Mouse (Mus musculus) MEL (cell line): ENCODE results near the gene Uaca.

Experiments
- CTCF ChIP-seq, 3 experiments: IDR thresholded peaks in 2 of 3; conservative IDR thresholded peaks in 1 of 3; 2 replicates each; pipeline ENCODE4 v1.5.1; 2011 to 2012; ENCODE audit warnings: low read length in 3 of 3, low read depth in 2 of 3, mild to moderate bottlenecking in 2 of 3, improper control_type of control experiment in 1 of 3, inconsistent platforms in 1 of 3, mixed read lengths in 1 of 3, moderate library complexity in 1 of 3; ENCODE audit not compliant: control insufficient read depth in 1 of 3, insufficient read depth in 1 of 3, poor library complexity in 1 of 3, severe bottlenecking in 1 of 3
- E2F4 ChIP-seq: IDR thresholded peaks from 2 replicates; pipeline ENCODE4 v1.6.1; 2011; ENCODE audit warnings: low read depth, low read length, improper control_type of control experiment, borderline replicate concordance
- EP300 ChIP-seq, 2 experiments: IDR thresholded peaks; 2 replicates each; pipeline ENCODE4 v1.6.1; 2011; ENCODE audit warnings: improper control_type of control experiment in 2 of 2, low read length in 2 of 2, low read depth in 1 of 2, mild to moderate bottlenecking in 1 of 2
- GABPA ChIP-seq: IDR thresholded peaks from 2 replicates; pipeline ENCODE4 v1.6.1; 2012; ENCODE audit warnings: low read depth, mild to moderate bottlenecking, inconsistent platforms, low read length, improper control_type of control experiment, moderate library complexity
- GATA1 ChIP-seq: IDR thresholded peaks from 2 replicates; pipeline ENCODE4 v1.6.1; 2011; ENCODE audit warnings: low read depth, low read length, improper control_type of control experiment
- HCFC1 ChIP-seq: IDR thresholded peaks from 2 replicates; pipeline ENCODE4 v1.6.1; 2012; ENCODE audit warnings: low read depth, mild to moderate bottlenecking, inconsistent platforms, low read length, improper control_type of control experiment, moderate library complexity
- MAFK ChIP-seq: IDR thresholded peaks from 2 replicates; pipeline ENCODE4 v1.6.1; 2011; ENCODE audit warnings: low read depth, mild to moderate bottlenecking, low read length, improper control_type of control experiment, borderline replicate concordance
- MXI1 ChIP-seq: IDR thresholded peaks from 2 replicates; pipeline ENCODE4 v1.6.1; 2011; ENCODE audit warnings: mild to moderate bottlenecking, low read depth, low read length, improper control_type of control experiment
- MYB ChIP-seq: IDR thresholded peaks from 2 replicates; pipeline ENCODE4 v1.6.1; 2011; ENCODE audit warnings: mild to moderate bottlenecking, low read depth, low read length, improper control_type of control experiment
- POLR2A ChIP-seq, 2 experiments: IDR thresholded peaks; 2 replicates each; pipeline ENCODE4 v1.6.1; 2011 to 2012; ENCODE audit warnings: low read length in 2 of 2, mild to moderate bottlenecking in 2 of 2, control low read depth in 1 of 2, improper control_type of control experiment in 1 of 2, low read depth in 1 of 2, moderate library complexity in 1 of 2; ENCODE audit not compliant: control insufficient read depth in 1 of 2, insufficient read depth in 1 of 2, poor library complexity in 1 of 2
- TBP ChIP-seq: IDR thresholded peaks from 2 replicates; pipeline ENCODE4 v1.8.0; 2011; ENCODE audit warnings: low read depth, low read length, improper control_type of control experiment
- USF1 ChIP-seq: IDR thresholded peaks from 2 replicates; pipeline ENCODE4 v1.6.1; 2014; ENCODE audit warnings: low read depth, mild to moderate bottlenecking, inconsistent platforms, low read length, improper control_type of control experiment, moderate library complexity
- ZC3H11A ChIP-seq: IDR thresholded peaks from 2 replicates; pipeline ENCODE4 v1.6.1; 2012; ENCODE audit warnings: low read depth, mild to moderate bottlenecking, inconsistent platforms, low read length, improper control_type of control experiment
- ZNF384 ChIP-seq: IDR thresholded peaks from 2 replicates; pipeline ENCODE4 v1.6.1; 2012; ENCODE audit warnings: low read depth, mild to moderate bottlenecking, inconsistent platforms, low read length, improper control_type of control experiment

DNA sequence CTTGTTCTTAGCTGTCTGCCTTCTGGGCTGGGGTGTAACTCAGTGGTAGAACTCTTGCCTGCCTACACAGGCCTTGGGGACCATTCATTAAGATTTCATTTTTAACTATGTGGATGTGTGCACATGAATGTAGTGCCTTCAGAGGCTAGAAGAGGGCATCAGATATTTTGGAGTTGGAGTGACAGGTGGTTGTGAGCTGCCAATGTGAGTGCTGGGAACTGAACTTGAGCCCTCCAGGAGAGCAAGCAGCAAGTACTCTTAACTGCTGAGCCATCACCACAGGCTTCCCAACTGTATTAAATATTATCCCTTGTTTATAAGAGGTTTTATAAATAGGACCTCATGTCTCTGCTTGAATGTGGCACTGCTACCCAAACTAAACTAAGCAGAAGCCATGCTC lies 41.7 kb upstream of the Uaca start:
- no peak for TF ChIP-seq ZNF384
- TF ChIP-seq CTCF (IDR thresholded peaks at IDR 0.05 in 2 of 3, conservative IDR thresholded peaks at IDR 0.05 in 1 of 3; ENCODE audit: control insufficient read depth in 1 of 3, insufficient read depth in 1 of 3, low read depth in 2 of 3, low read length in 3 of 3, poor library complexity in 1 of 3, severe bottlenecking in 1 of 3) = no peak
- no peak for TF ChIP-seq TBP
- no peak for TF ChIP-seq GATA1
- no peak for TF ChIP-seq USF1
- TF ChIP-seq E2F4 = no peak
- no peak for TF ChIP-seq MAFK
- TF ChIP-seq EP300 (IDR thresholded peaks at IDR 0.05; ENCODE audit: low read depth in 1 of 2, low read length in 2 of 2) = no peak
- TF ChIP-seq POLR2A (IDR thresholded peaks at IDR 0.05; ENCODE audit: control insufficient read depth in 1 of 2, insufficient read depth in 1 of 2, low read depth in 1 of 2, low read length in 2 of 2, poor library complexity in 1 of 2) = no peak
- TF ChIP-seq ZC3H11A = no peak
- no peak for TF ChIP-seq GABPA
- TF ChIP-seq HCFC1 = no peak
- TF ChIP-seq MYB = no peak
- no peak for TF ChIP-seq MXI1
